Mouse (Mus musculus) limb, embryonic 10.5 days (tissue): ENCODE results near the gene Trappc6b. TPM values are rescaled to one million over a fixed set of nuclear protein-coding genes. Genes with fewer than 3 reads are reported as not detected.
A peak's percentile ranks its signal among the peaks of the same experiment; 100 is the strongest.
"Not testable (repeated sequence)": the region's sequence is repeated elsewhere in the genome, so short reads cannot be mapped to it uniquely, and the experiment has no call there.

Experiments
- DNase-seq: peaks from one replicate; pipeline ENCODE4 v3.0.0-alpha.2; 2017; ENCODE audit warnings: low spot score
- H3K27ac ChIP-seq: fragments of 300-500 bp; sonication (generic); 2 replicates; pipeline ENCODE4 v1.5.1; 2016; ENCODE audit warnings: mild to moderate bottlenecking
- H3K27me3 ChIP-seq: fragments of 300-500 bp; sonication (generic); 2 replicates; pipeline ENCODE4 v1.6.1; 2016; ENCODE audit warnings: low read depth, mild to moderate bottlenecking; ENCODE audit not compliant: poor library complexity, severe bottlenecking
- H3K36me3 ChIP-seq: fragments of 300-500 bp; sonication (generic); 2 replicates; pipeline ENCODE4 v1.6.1; 2016; ENCODE audit warnings: mild to moderate bottlenecking, moderate library complexity
- H3K4me1 ChIP-seq: fragments of 300-500 bp; sonication (generic); 2 replicates; pipeline ENCODE4 v1.6.1; 2016
- H3K4me3 ChIP-seq: fragments of 300-500 bp; sonication (generic); 2 replicates; pipeline ENCODE4 v1.5.1; 2016; ENCODE audit warnings: mild to moderate bottlenecking, moderate library complexity
- H3K9me3 ChIP-seq: fragments of 300-500 bp; sonication (generic); replicated peaks from 2 replicates; pipeline ENCODE4 v1.6.1; 2016; ENCODE audit warnings: mild to moderate bottlenecking
- WGBS: fragments of 180-500 bp; shearing (Covaris S2); methylation state at CpG from one replicate; pipeline ENCODE4 v1.1.7; 2016; 5-methylcytosine and 5-hydroxymethylcytosine counted together
- polyA plus RNA-seq: library from polyadenylated mRNA; unstranded; fragments of >200 nt; fragmentation: Nextera tagmentation; extraction: Ambion mirVana; gene quantifications from 2 replicates; pipeline ENCODE4 v1.2.1, GENCODE M21; 2016

The Trappc6b gene
- polyA plus RNA-seq, 1 experiment from 2014 or later = 74.4 TPM

DNA sequence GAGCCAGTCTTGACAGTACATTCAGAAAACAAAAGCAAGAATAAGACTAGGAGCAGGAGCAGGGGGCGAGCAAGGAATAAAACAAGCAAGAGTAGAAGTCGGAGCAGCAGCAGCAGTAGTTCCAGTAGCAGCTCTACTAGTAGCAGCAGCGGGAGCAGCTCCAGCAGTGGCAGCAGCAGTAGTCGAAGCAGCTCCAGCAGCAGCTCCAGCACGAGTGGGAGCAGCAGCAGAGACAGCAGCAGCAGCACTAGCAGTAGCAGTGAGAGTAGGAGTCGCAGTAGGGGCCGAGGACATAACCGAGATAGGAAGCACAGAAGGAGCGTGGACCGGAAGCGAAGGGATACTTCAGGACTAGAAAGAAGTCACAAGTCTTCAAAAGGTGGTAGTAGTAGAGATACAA lies 11.0 kb upstream of the Trappc6b start:
- H3K4me1 ChIP-seq = peaks cover 6% of the 10 kb centered on the region; the same call in 1 of the 2 replicates
- no peak overlapping the region for H3K27ac ChIP-seq
- 93% methylated on average over 11 of the region's 11 CpGs for WGBS
- no peaks in the 10 kb centered on the region for H3K27me3 ChIP-seq
- H3K9me3 ChIP-seq = no peaks in the 10 kb centered on the region
- H3K36me3 ChIP-seq = peaks cover 76% of the 10 kb centered on the region
- no peak for DNase-seq
- H3K4me3 ChIP-seq = no peak overlapping the region

- WGBS = 95% methylated on average over 13 of the region's 13 CpGs
Measured at GRCm38 (mm10) chr12:59068791-59069190, 7.5 kb upstream of the Trappc6b start.

DNA sequence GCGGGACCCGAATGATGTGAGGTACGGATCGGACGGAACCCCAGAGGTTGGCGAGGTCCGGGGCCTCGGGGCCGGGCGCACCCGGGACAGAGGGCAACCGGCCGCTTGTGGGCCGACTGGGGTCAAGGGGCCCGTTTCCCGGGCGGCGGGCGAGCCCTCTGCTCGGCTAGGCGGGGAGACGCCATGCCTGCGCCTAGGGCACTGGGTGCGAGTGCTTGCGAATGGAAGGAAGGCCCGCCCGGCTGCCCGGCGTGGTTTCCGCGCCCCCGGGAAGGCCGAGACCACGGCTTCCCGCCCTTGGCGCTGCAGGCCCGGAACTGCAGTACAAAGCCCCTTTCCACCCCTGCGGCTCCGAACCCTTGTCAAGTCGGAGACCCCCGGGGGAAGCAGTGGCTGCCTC lies 5.8 kb upstream of the Trappc6b start:
- H3K27me3 ChIP-seq = no peaks in the 10 kb centered on the region
- no peak for DNase-seq
- under 1% methylated on average over 41 of the region's 41 CpGs for WGBS
- peaks cover 10% of the 10 kb centered on the region for H3K4me1 ChIP-seq
- H3K36me3 ChIP-seq = peaks cover 43% of the 10 kb centered on the region
- H3K27ac ChIP-seq = peak overlapping the region; percentile 95
- H3K9me3 ChIP-seq = no peaks in the 10 kb centered on the region
- peak overlapping the region; percentile 84 for H3K4me3 ChIP-seq

More at GRCm38 (mm10) chr12:59068791-59069190, 7.5 kb upstream of the Trappc6b start:
- peaks cover 60% of the 10 kb centered on the region for H3K36me3 ChIP-seq
- no peak overlapping the region for H3K4me3 ChIP-seq
- peaks cover 10% of the 10 kb centered on the region for H3K4me1 ChIP-seq
- H3K27me3 ChIP-seq = no peaks in the 10 kb centered on the region
- DNase-seq = no peak
- H3K9me3 ChIP-seq = no peaks in the 10 kb centered on the region
- H3K27ac ChIP-seq = no peak overlapping the region

GRCm38 (mm10) chr12:59066448-59067077 lies 5.3 kb upstream of the Trappc6b start, which contains the start of gene Pnn:
Gene Pnn (plus strand): TSS chr12:59066884.
- DNase-seq = peak; percentile 96
- no peaks in the 10 kb centered on the region for H3K27me3 ChIP-seq
- H3K4me1 ChIP-seq = peaks cover 10% of the 10 kb centered on the region
- peak within 1 kb of the TSS; percentile 84 for H3K4me3 ChIP-seq
- peaks cover 37% of the 10 kb centered on the region for H3K36me3 ChIP-seq
- under 1% methylated on average over 43 of the region's 43 CpGs for WGBS
- peak within 1 kb of the TSS; percentile 95 for H3K27ac ChIP-seq
- no peaks in the 10 kb centered on the region for H3K9me3 ChIP-seq

- peaks cover 13% of the 10 kb centered on the region for H3K4me1 ChIP-seq
- H3K27ac ChIP-seq = peak overlapping the region; percentile 95
- peaks cover 30% of the 10 kb centered on the region for H3K36me3 ChIP-seq
- no peak for DNase-seq
- no peaks in the 10 kb centered on the region for H3K9me3 ChIP-seq
- H3K4me3 ChIP-seq = peak overlapping the region; percentile 84
- WGBS = 79% methylated on average over 3 of the region's 3 CpGs
- H3K27me3 ChIP-seq = no peaks in the 10 kb centered on the region
Measured at GRCm38 (mm10) chr12:59065776-59066175, 4.5 kb upstream of the Trappc6b start.

- H3K27ac ChIP-seq = no peak overlapping the region
- H3K4me3 ChIP-seq = no peak overlapping the region
- peaks cover 19% of the 10 kb centered on the region for H3K4me1 ChIP-seq
- no peaks in the 10 kb centered on the region for H3K27me3 ChIP-seq
- peaks cover 20% of the 10 kb centered on the region for H3K36me3 ChIP-seq
- no peaks in the 10 kb centered on the region for H3K9me3 ChIP-seq
- no peak for DNase-seq
- WGBS = 82% methylated on average over 8 of the region's 8 CpGs
Measured at GRCm38 (mm10) chr12:59064837-59065236, 3.6 kb upstream of the Trappc6b start.

- DNase-seq = no peak
- no peaks in the 10 kb centered on the region for H3K27me3 ChIP-seq
- H3K4me3 ChIP-seq = peak overlapping the region; percentile 87
- WGBS = 71% methylated on average over 4 of the region's 4 CpGs
- peak overlapping the region; percentile 97 for H3K27ac ChIP-seq
- H3K4me1 ChIP-seq = peaks cover 15% of the 10 kb centered on the region
- H3K9me3 ChIP-seq = no peaks in the 10 kb centered on the region
- H3K36me3 ChIP-seq = peaks cover 40% of the 10 kb centered on the region
Measured at GRCm38 (mm10) chr12:59060322-59060721, 950 bp downstream of the Trappc6b start.

- not testable (repeated sequence) for H3K9me3 ChIP-seq, H3K27me3 ChIP-seq, DNase-seq, H3K4me3 ChIP-seq, H3K27ac ChIP-seq
- H3K36me3 ChIP-seq = peaks cover 56% of the 10 kb centered on the region
- peaks cover 15% of the 10 kb centered on the region for H3K4me1 ChIP-seq
- 88% methylated on average over 5 of the region's 5 CpGs for WGBS
Measured at GRCm38 (mm10) chr12:59058242-59058641, 3.0 kb downstream of the Trappc6b start.

DNA sequence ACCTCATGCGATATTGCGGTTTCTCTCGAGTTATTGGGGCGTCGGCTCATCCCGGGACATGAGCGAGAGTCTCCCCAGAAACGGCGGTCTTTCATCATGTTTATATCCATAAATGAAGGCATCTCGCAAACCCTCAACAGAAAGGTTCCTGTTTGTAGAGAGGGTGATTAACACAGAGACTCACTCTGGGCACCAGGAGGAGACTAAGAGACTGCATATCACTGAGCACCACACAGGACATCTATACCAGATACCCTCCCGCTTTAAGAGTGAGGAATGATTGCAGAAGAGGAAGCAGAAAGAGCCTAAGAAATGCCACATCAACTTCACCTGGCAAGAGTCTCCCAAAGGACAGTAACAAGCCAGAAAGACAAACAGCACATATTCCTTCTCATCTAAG lies 5.0 kb downstream of the Trappc6b start:
- no peaks in the 10 kb centered on the region for H3K9me3 ChIP-seq
- peaks cover 13% of the 10 kb centered on the region for H3K4me1 ChIP-seq
- no peak overlapping the region for H3K27ac ChIP-seq
- 98% methylated on average over 11 of the region's 11 CpGs for WGBS
- peaks cover 70% of the 10 kb centered on the region for H3K36me3 ChIP-seq
- H3K27me3 ChIP-seq = no peaks in the 10 kb centered on the region
- no peak for DNase-seq
- no peak overlapping the region for H3K4me3 ChIP-seq

GRCm38 (mm10) chr12:59055196-59055850 lies 5.9 kb downstream of the Trappc6b start:
- no peak for DNase-seq
- no peaks in the 10 kb centered on the region for H3K27me3 ChIP-seq
- H3K36me3 ChIP-seq = peaks cover 72% of the 10 kb centered on the region
- H3K9me3 ChIP-seq = no peaks in the 10 kb centered on the region
- 85% methylated on average over 4 of the region's 4 CpGs for WGBS
- peaks cover 10% of the 10 kb centered on the region for H3K4me1 ChIP-seq
- H3K4me3 ChIP-seq = no peak overlapping the region
- H3K27ac ChIP-seq = no peak overlapping the region

DNA sequence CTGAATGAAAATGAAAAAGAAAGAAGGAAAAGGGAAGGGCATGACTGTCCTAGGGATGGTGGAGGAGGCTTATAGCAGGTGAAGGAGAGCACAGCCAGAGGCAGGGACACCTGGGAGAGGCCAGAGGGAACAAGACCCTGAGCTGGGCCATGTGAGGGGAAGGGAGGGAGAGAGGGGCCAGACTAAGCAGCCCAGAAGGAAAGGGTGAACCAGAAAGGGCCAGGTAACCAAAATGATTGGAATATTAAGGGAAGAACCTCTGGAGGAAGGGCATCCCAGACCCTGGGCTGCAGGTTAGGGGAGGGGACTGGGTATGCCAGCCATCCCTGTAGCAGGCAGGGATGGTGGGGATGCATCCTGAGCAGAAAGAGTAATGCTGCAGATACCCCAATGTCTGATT lies 7.3 kb downstream of the Trappc6b start:
- H3K4me3 ChIP-seq = no peak overlapping the region
- peaks cover 79% of the 10 kb centered on the region for H3K36me3 ChIP-seq
- H3K27me3 ChIP-seq = no peaks in the 10 kb centered on the region
- no peak overlapping the region for H3K27ac ChIP-seq
- H3K9me3 ChIP-seq = no peaks in the 10 kb centered on the region
- no peaks in the 10 kb centered on the region for H3K4me1 ChIP-seq
- no peak for DNase-seq

GRCm38 (mm10) chr12:59053166-59053565 lies 8.1 kb downstream of the Trappc6b start:
- peaks cover 79% of the 10 kb centered on the region for H3K36me3 ChIP-seq

DNA sequence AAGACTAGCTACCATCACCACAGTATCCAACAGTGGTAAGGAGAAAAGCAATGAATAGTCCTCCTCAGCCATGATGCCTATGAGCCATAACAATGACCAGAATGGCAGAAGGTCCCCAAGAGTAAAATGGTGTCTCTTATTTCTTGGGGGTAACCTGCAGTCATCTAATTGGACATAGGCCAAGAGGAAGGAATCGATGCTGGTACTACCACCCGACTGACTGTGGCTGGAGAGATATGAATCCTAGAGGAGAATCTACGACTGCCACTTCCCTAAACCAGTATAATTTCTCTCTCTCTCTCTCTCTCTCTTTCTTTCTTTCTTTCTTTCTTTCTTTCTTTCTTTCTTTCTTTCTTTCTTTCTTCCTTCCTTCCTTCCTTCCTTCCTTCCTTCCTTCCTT lies 8.8 kb downstream of the Trappc6b start:
- 93% methylated on average over 3 of the region's 3 CpGs for WGBS
- H3K4me1 ChIP-seq = no peaks in the 10 kb centered on the region

More at GRCm38 (mm10) chr12:59053166-59053565, 8.1 kb downstream of the Trappc6b start:
- no peak for DNase-seq
- WGBS = 90% methylated on average over 5 of the region's 5 CpGs
- Histone ChIP-seq H3K27me3 (no peaks in the 10 kb centered on the region), H3K9me3 (no peaks in the 10 kb centered on the region), H3K4me3 (no peak overlapping the region), H3K27ac (no peak overlapping the region), H3K4me1 (no peaks in the 10 kb centered on the region)

More for the DNA sequence above, 8.8 kb downstream of the Trappc6b start:
- H3K9me3 ChIP-seq = no peaks in the 10 kb centered on the region
- H3K4me3 ChIP-seq = no peak overlapping the region
- peaks cover 79% of the 10 kb centered on the region for H3K36me3 ChIP-seq
- no peak for DNase-seq
- no peak overlapping the region for H3K27ac ChIP-seq
- H3K27me3 ChIP-seq = no peaks in the 10 kb centered on the region
